ENCODE assay signal across 14 mouse cellular contexts in the genomic region with DNA sequence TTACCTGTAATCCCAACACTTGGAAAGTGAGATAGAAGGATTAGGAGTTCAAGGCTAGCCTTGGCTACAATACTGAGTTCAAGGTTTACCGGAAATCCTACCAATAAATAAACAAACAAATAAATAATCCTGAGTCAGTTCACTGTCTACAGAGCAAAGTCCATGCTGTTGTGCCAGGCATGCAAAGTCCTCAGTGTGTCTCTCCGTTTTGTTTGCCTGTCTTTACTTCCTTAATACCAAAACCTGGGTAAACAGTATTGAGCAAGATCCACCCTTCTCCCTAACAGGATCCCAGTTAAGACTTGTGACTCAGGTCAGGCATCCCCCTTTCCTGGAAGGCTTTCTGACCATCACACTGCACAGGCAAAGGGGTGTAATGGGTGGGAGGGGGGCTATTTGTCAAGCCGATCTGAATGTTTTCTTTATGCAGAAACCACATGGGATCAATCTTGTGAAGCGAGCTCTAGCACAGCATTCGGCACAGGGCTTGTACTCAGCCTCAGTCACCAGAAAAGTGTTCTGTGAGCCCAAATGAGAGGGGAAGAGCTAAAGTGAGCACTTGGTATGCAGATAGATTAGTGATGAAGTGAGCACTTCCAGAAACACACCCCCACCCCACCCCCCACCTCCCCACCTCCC. TPM values are rescaled to one million over a fixed set of nuclear protein-coding genes. Genes with fewer than 3 reads are reported as not detected.
DNase-seq lines count a peak whose midpoint lies in the region; ATAC-seq and TF ChIP-seq lines count a peak whose summit lies in the region.
"Had no signal": no experiment of that assay in that cellular context is flagged by ENCODE, and none has a peak within 500 bp of the region (broad histone marks: within the 10 kb centered on the region; RNA-seq: fewer than 3 reads in every experiment).

No protein-coding gene starts in this region.

- ATAC-seq in forebrain, embryonic 12.5 days (ENCODE audit: low FRiP score), result peak; percentile 57; the same call in 1 of the 2 replicates
- no peak for ATAC-seq in forebrain, embryonic 16.5 days
- ATAC-seq in liver, embryonic 12.5 days, result no peak
- ATAC-seq in intestine, embryonic 16.5 days, result peak; percentile 79

- H3K9ac ChIP-seq in forebrain, embryonic 12.5 days, result no peak overlapping the region
- no peak overlapping the region for H3K9ac ChIP-seq in forebrain, embryonic 16.5 days (replicated peaks; ENCODE audit: low read depth, low read length)
- no peak overlapping the region for H3K9ac ChIP-seq in liver, adult 2 months (ENCODE audit: low read depth, low read length)
- no peak overlapping the region for H3K9ac ChIP-seq in liver, embryonic 12.5 days
- no peak overlapping the region for H3K9ac ChIP-seq in intestine, embryonic 16.5 days (ENCODE audit: low read depth, low read length)

- no peak for TF ChIP-seq CTCF in liver, adult 2 months (IDR thresholded peaks at IDR 0.05; ENCODE audit: low read depth, low read length)

- intact Hi-C loops in gastrocnemius, postnatal 36 days (cut with DNase I), result no loop called here

- no peak overlapping the region for H3K4me3 ChIP-seq in forebrain, embryonic 12.5 days (replicated peaks)
- H3K4me3 ChIP-seq in forebrain, embryonic 16.5 days (replicated peaks; ENCODE audit: low read length), result no peak overlapping the region
- no peak overlapping the region for H3K4me3 ChIP-seq in liver, adult 2 months (ENCODE audit: insufficient read depth, low read depth, low read length)
- no peak overlapping the region for H3K4me3 ChIP-seq in liver, embryonic 12.5 days
- H3K4me3 ChIP-seq in intestine, embryonic 16.5 days (ENCODE audit: low read length), result no peak overlapping the region

- DNase-seq in liver, adult 2 months (ENCODE audit: extremely low read depth, low read depth, low spot score), result peak; percentile 85
- DNase-seq in ES-CJ7 (ENCODE audit: low read depth, low spot score), result peak; percentile 62
- no peak for DNase-seq in gastrocnemius, postnatal 36 days
- DNase-seq in cerebellum, adult 9-11 months, result no peak
- DNase-seq: adrenal gland, adult 8-10 months; cerebellum, adult 11-12 months; layer of hippocampus, adult 9-11 months; lung, adult 18-20 months; right cerebral cortex, adult 18-20 months had no signal

- H3K4me2 ChIP-seq in forebrain, embryonic 12.5 days, result no peak overlapping the region
- H3K4me2 ChIP-seq in forebrain, embryonic 16.5 days (ENCODE audit: low read length), result no peak overlapping the region
- no peak overlapping the region for H3K4me2 ChIP-seq in liver, embryonic 12.5 days
- no peak overlapping the region for H3K4me2 ChIP-seq in intestine, embryonic 16.5 days (ENCODE audit: low read depth, low read length)

- H3K36me3 ChIP-seq in forebrain, embryonic 12.5 days (replicated peaks), result no peaks in the 10 kb centered on the region
- no peaks in the 10 kb centered on the region for H3K36me3 ChIP-seq in forebrain, embryonic 16.5 days (ENCODE audit: control insufficient read depth, insufficient read depth)
- H3K36me3 ChIP-seq in liver, adult 2 months (ENCODE audit: control insufficient read depth, insufficient read depth, low read length), result no peaks in the 10 kb centered on the region
- H3K36me3 ChIP-seq in liver, embryonic 12.5 days, result peaks cover 15% of the 10 kb centered on the region
- no peaks in the 10 kb centered on the region for H3K36me3 ChIP-seq in intestine, embryonic 16.5 days (ENCODE audit: control insufficient read depth, insufficient read depth, low read length)
- H3K36me3 ChIP-seq: G1E had no signal

- no peak overlapping the region for H3K27ac ChIP-seq in forebrain, embryonic 12.5 days
- no peak overlapping the region for H3K27ac ChIP-seq in forebrain, embryonic 16.5 days (ENCODE audit: low read length)
- H3K27ac ChIP-seq in liver, adult 2 months (replicated peaks; ENCODE audit: insufficient read depth, low read depth, low read length), result no peak overlapping the region
- no peak overlapping the region for H3K27ac ChIP-seq in liver, embryonic 12.5 days
- no peak overlapping the region for H3K27ac ChIP-seq in intestine, embryonic 16.5 days (ENCODE audit: low read length)

- 33% methylated on average over 5 of the region's 5 CpGs for WGBS in forebrain, embryonic 12.5 days
- WGBS in forebrain, embryonic 16.5 days, result 40% methylated on average over 5 of the region's 5 CpGs
- WGBS in liver, adult 2 months, result 17% methylated on average over 5 of the region's 5 CpGs
- 42% methylated on average over 5 of the region's 5 CpGs for whole genome bisulfite sequencing in liver, embryonic 12.5 days (ENCODE audit: insufficient replicate concordance)
- WGBS in intestine, embryonic 16.5 days, result 38% methylated on average over 5 of the region's 5 CpGs

- H3K4me1 ChIP-seq in forebrain, embryonic 12.5 days, result peaks cover 15% of the 10 kb centered on the region
- peaks cover 2% of the 10 kb centered on the region for H3K4me1 ChIP-seq in forebrain, embryonic 16.5 days (replicated peaks; ENCODE audit: control insufficient read depth, insufficient read depth, low read length)
- H3K4me1 ChIP-seq in liver, adult 2 months (ENCODE audit: control insufficient read depth, insufficient read depth, low read length), result peaks cover 10% of the 10 kb centered on the region
- peaks cover 58% of the 10 kb centered on the region for H3K4me1 ChIP-seq in liver, embryonic 12.5 days
- H3K4me1 ChIP-seq in intestine, embryonic 16.5 days (ENCODE audit: control insufficient read depth, insufficient read depth, low read length), result peaks cover 3% of the 10 kb centered on the region; the same call in 1 of the 2 replicates

- peaks cover 6% of the 10 kb centered on the region; the same call in 1 of the 2 replicates for H3K27me3 ChIP-seq in forebrain, embryonic 12.5 days
- H3K27me3 ChIP-seq in forebrain, embryonic 16.5 days (replicated peaks; ENCODE audit: control insufficient read depth, insufficient read depth, low read length), result no peaks in the 10 kb centered on the region
- H3K27me3 ChIP-seq in liver, adult 2 months (ENCODE audit: control insufficient read depth, insufficient read depth, low read length), result no peaks in the 10 kb centered on the region
- no peaks in the 10 kb centered on the region for H3K27me3 ChIP-seq in liver, embryonic 12.5 days (replicated peaks)
- no peaks in the 10 kb centered on the region for H3K27me3 ChIP-seq in intestine, embryonic 16.5 days (replicated peaks; ENCODE audit: control insufficient read depth, insufficient read depth, low read length)

- TF ChIP-seq POLR2A in liver, adult 2 months (IDR thresholded peaks at IDR 0.05; ENCODE audit: extremely low read depth, insufficient read depth, low read length), result no peak

- no peaks in the 10 kb centered on the region for H3K9me3 ChIP-seq in forebrain, embryonic 12.5 days
- no peaks in the 10 kb centered on the region for H3K9me3 ChIP-seq in forebrain, embryonic 16.5 days (ENCODE audit: control insufficient read depth, low read length)
- H3K9me3 ChIP-seq in liver, embryonic 12.5 days (replicated peaks), result no peaks in the 10 kb centered on the region
- no peaks in the 10 kb centered on the region for H3K9me3 ChIP-seq in intestine, embryonic 16.5 days (ENCODE audit: control insufficient read depth, low read length)
- H3K9me3 ChIP-seq: G1E had no signal

- H3K79me2 ChIP-seq in liver, adult 2 months (ENCODE audit: control insufficient read depth, insufficient read depth, low read length), result no peaks in the 10 kb centered on the region

RNA-seq across cellular contexts. Expression of a gene that starts 7.8 kb away (rescaled TPM):
- 20.6 and 27.0 TPM in 2 replicates for polyA plus RNA-seq in forebrain, embryonic 12.5 days (2016; fragmentation: Nextera tagmentation; extraction: Ambion mirVana)
- polyA plus RNA-seq in forebrain, embryonic 16.5 days (2015; fragmentation: Nextera tagmentation; extraction: Ambion mirVana), result 7.2 and 7.5 TPM in 2 replicates
- 5.3 and 7.1 TPM in 2 replicates for total RNA-seq in liver, adult 2 months (2014; rRNA removed)
- 13.1 and 15.5 TPM in 2 replicates for polyA plus RNA-seq in liver, adult 2 months (2012; rRNA removed)
- polyA plus RNA-seq in liver, embryonic 12.5 days (2016; fragmentation: Nextera tagmentation; extraction: Ambion mirVana), result 88.3 and 96.9 TPM in 2 replicates
- 27.4 and 30.2 TPM in 2 replicates for polyA plus RNA-seq in intestine, embryonic 16.5 days (2015; fragmentation: Nextera tagmentation; extraction: Ambion mirVana)
- 10 to 100 TPM; 39.6 to 48.7 TPM for total RNA-seq in gastrocnemius, postnatal 36 days (2021)

Comparison
In these comparisons a context has a peak if more than half of its experiments do, and no peak if none do; other contexts are left out.
1. ATAC-seq: peak in forebrain, embryonic 12.5 days (single experiment) and intestine, embryonic 16.5 days (single experiment); none in forebrain, embryonic 16.5 days (single experiment) and liver, embryonic 12.5 days (single experiment).
2. DNase-seq: peak in liver, adult 2 months (single experiment) and ES-CJ7 (single experiment); none in gastrocnemius, postnatal 36 days (0 of 2) and cerebellum, adult 9-11 months (single experiment).